Mouse (Mus musculus): ENCODE results near the gene Cebpb.
"Not testable (repeated sequence)": the region's sequence is repeated elsewhere in the genome, so short reads cannot be mapped to it uniquely, and the experiment has no call there.

Gene Cebpb

GRCm38 (mm10) chr2:167688498-167689451 is at the start of gene Cebpb:
Gene Cebpb (plus strand): TSS chr2:167688915.
- peak; percentile 72 to 81 for DNase-seq (ENCODE audit: low spot score in 2 of 2)

- peak; percentile 49 to 62 for DNase-seq (ENCODE audit: low spot score in 2 of 2)
Measured at GRCm38 (mm10) chr2:167640279-167640678, 48.4 kb upstream of the Cebpb start.

- peak; percentile 62 to 73 for DNase-seq (ENCODE audit: low spot score in 2 of 2)
Measured at GRCm38 (mm10) chr2:167641337-167641736, 47.4 kb upstream of the Cebpb start.

GRCm38 (mm10) chr2:167642164-167642563 is 46.6 kb upstream of the Cebpb start:
- DNase-seq (ENCODE audit: low spot score in 2 of 2), result no peak

- not testable (repeated sequence) for DNase-seq (ENCODE audit: low spot score in 2 of 2)
Measured at GRCm38 (mm10) chr2:167643356-167644052, 45.2 kb upstream of the Cebpb start.

- no peak for DNase-seq (ENCODE audit: low spot score in 2 of 2)
Measured at GRCm38 (mm10) chr2:167646411-167646810, 42.3 kb upstream of the Cebpb start.

- DNase-seq (ENCODE audit: low spot score in 2 of 2), result peak; percentile 86 to 94
Measured at GRCm38 (mm10) chr2:167649290-167650032, 39.3 kb upstream of the Cebpb start.

- DNase-seq (ENCODE audit: low spot score in 2 of 2), result no peak
Measured at GRCm38 (mm10) chr2:167651622-167652021, 37.1 kb upstream of the Cebpb start.

- no peak for DNase-seq (ENCODE audit: low spot score in 2 of 2)
Measured at GRCm38 (mm10) chr2:167652694-167653093, 36.0 kb upstream of the Cebpb start.

- no peak for DNase-seq (ENCODE audit: low spot score in 2 of 2)
Measured at GRCm38 (mm10) chr2:167654911-167655600, 33.7 kb upstream of the Cebpb start.

- DNase-seq (ENCODE audit: low spot score in 2 of 2), result peak; percentile 80 to 85
Measured at GRCm38 (mm10) chr2:167656629-167657478, 31.9 kb upstream of the Cebpb start.

GRCm38 (mm10) chr2:167657973-167658372 is 30.7 kb upstream of the Cebpb start:
- DNase-seq (ENCODE audit: low spot score in 2 of 2), result no peak

- no peak for DNase-seq (ENCODE audit: low spot score in 2 of 2)
Measured at GRCm38 (mm10) chr2:167658712-167659111, 30.0 kb upstream of the Cebpb start.

- DNase-seq (ENCODE audit: low spot score in 2 of 2), result no peak
Measured at GRCm38 (mm10) chr2:167659177-167659846, 29.4 kb upstream of the Cebpb start.

- no peak for DNase-seq (ENCODE audit: low spot score in 2 of 2)
Measured at GRCm38 (mm10) chr2:167659847-167660610, 28.7 kb upstream of the Cebpb start.

GRCm38 (mm10) chr2:167660611-167660971 is 28.1 kb upstream of the Cebpb start:
- DNase-seq (ENCODE audit: low spot score in 2 of 2), result no peak

GRCm38 (mm10) chr2:167661270-167662203 is 27.2 kb upstream of the Cebpb start, which contains the start of gene Gm20431:
Gene Gm20431 (minus strand): TSS chr2:167661496.
- DNase-seq (ENCODE audit: low spot score in 2 of 2), result peak; percentile 85 to 90

- no peak for DNase-seq (ENCODE audit: low spot score in 2 of 2)
Measured at GRCm38 (mm10) chr2:167662713-167663112, 26.0 kb upstream of the Cebpb start.
